Mouse (Mus musculus) midbrain, embryonic 15.5 days (tissue): Measurements from ENCODE around the gene Blzf1. TPM values are rescaled to one million over a fixed set of nuclear protein-coding genes. Genes with fewer than 3 reads are reported as not detected.
A peak's percentile ranks its signal among the peaks of the same experiment; 100 is the strongest.

Experiments used
- ATAC-seq: fragments of 200-750 bp; cut with Nextera tagmentation; replicated peaks from 2 replicates; pipeline ENCODE4 v1.8.0; 2017; ENCODE audit warnings: moderate TSS enrichment
- H3K27ac ChIP-seq: fragments of 300-500 bp; sonication (generic); 2 replicates; pipeline ENCODE4 v1.5.1; 2015; ENCODE audit warnings: mild to moderate bottlenecking, inconsistent platforms
- H3K27me3 ChIP-seq: fragments of 300-500 bp; sonication (generic); replicated peaks from 2 replicates; pipeline ENCODE4 v1.6.1; 2015; ENCODE audit warnings: inconsistent platforms
- H3K36me3 ChIP-seq: fragments of 300-500 bp; sonication (generic); replicated peaks from 2 replicates; pipeline ENCODE4 v1.6.1; 2015; ENCODE audit warnings: inconsistent platforms
- H3K4me1 ChIP-seq: fragments of 300-500 bp; sonication (generic); 2 replicates; pipeline ENCODE4 v1.6.1; 2015; ENCODE audit warnings: inconsistent platforms
- H3K4me2 ChIP-seq: fragments of 300-500 bp; sonication (generic); 2 replicates; pipeline ENCODE4 v1.6.1; 2015; ENCODE audit warnings: inconsistent platforms, mild to moderate bottlenecking, moderate library complexity
- H3K4me3 ChIP-seq: fragments of 300-500 bp; sonication (generic); 2 replicates; pipeline ENCODE4 v1.5.1; 2015; ENCODE audit warnings: mild to moderate bottlenecking, inconsistent platforms
- H3K9ac ChIP-seq: fragments of 300-500 bp; sonication (generic); 2 replicates; pipeline ENCODE4 v1.6.1; 2015; ENCODE audit warnings: mild to moderate bottlenecking, inconsistent platforms
- H3K9me3 ChIP-seq: fragments of 300-500 bp; sonication (generic); 2 replicates; pipeline ENCODE4 v1.6.1; 2016; ENCODE audit warnings: inconsistent platforms
- WGBS: fragments of 180-500 bp; shearing (Covaris S2); methylation state at CpG from one replicate; pipeline ENCODE4 v1.1.7; 2015; ENCODE audit warnings: mixed read lengths; 5-methylcytosine and 5-hydroxymethylcytosine counted together
- polyA plus RNA-seq: library from polyadenylated mRNA; unstranded; fragments of >200 nt; fragmentation: Nextera tagmentation; extraction: Ambion mirVana; gene quantifications from 2 replicates; pipeline ENCODE4 v1.2.1, GENCODE M21; 2015

Gene Blzf1
- 30.0 and 30.6 TPM in 2 replicates for polyA plus RNA-seq

DNA sequence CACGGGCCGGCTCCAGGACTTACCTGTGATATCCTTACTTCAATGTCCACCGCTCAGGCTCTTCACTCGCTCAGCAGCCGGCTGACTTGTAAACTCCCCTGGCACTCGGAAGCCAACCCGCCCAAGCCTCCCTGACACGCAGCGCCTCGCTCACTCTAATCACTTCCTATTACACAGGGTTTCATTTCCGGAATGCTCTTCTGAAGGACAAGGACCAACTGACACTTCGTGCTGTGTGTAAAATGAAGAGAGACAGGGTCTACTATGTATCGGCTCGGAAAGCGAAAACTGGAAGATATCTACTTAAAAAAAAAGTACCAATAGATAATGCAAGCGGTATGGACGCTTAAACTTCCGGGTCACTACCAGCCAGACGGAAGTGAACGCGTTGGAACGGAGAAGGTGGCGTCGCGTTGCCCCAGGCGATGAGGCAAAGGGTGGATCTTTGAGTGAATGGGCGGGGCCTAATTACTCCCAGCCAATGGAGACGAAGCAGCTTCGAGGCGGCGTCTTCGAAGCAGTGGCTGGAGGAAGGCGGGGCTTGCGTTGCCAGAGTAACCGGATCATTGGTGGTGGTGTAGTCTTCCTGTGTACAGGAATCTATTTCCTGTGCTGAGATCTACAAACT lies at the start of gene Blzf1:
TSS of gene Blzf1 (minus strand) at position 366 of the 628 bp plus-strand sequence.
- Histone ChIP-seq H3K9me3 (no peaks in the 10 kb centered on the region), H3K27me3 (no peaks in the 10 kb centered on the region), H3K4me3 (peak within 1 kb of the TSS; percentile 58), H3K4me1 (peaks cover 26% of the 10 kb centered on the region), H3K36me3 (peaks cover 4% of the 10 kb centered on the region; the same call in 1 of the 2 replicates), H3K4me2 (peak within 1 kb of the TSS; percentile 87), H3K9ac (peak within 1 kb of the TSS; percentile 54), H3K27ac (peak within 1 kb of the TSS; percentile 82)
- peak; percentile 99 for ATAC-seq
- WGBS, result under 1% methylated on average over 35 of the region's 35 CpGs

DNA sequence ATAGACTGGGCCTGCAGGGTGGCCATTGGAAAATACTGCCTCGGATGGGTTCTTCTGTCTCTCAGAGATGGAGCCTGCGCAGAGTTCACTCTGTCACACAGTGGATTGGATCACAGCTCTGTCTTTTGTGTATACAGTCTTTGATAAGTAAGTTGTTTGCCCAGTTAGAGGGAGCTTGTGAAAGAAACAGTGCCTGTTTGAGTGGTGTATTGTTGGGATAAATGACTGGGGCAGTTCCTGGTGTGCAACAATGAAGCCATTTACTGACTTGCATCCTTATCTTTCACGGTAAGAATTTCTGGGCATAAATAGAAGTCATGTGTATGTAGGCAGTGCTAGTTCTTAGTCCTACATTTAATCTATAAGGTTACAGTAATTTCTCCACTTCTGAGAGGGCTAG lies 46.2 kb upstream of the Blzf1 start:
- ATAC-seq, result no peak
- Histone ChIP-seq H3K9ac (no peak overlapping the region), H3K4me2 (no peak overlapping the region), H3K27ac (no peak overlapping the region), H3K4me1 (no peaks in the 10 kb centered on the region), H3K4me3 (no peak overlapping the region), H3K9me3 (no peaks in the 10 kb centered on the region), H3K36me3 (peaks cover 2% of the 10 kb centered on the region; the same call in 1 of the 2 replicates), H3K27me3 (no peaks in the 10 kb centered on the region)
- 29% methylated on average over 3 of the region's 3 CpGs for WGBS

DNA sequence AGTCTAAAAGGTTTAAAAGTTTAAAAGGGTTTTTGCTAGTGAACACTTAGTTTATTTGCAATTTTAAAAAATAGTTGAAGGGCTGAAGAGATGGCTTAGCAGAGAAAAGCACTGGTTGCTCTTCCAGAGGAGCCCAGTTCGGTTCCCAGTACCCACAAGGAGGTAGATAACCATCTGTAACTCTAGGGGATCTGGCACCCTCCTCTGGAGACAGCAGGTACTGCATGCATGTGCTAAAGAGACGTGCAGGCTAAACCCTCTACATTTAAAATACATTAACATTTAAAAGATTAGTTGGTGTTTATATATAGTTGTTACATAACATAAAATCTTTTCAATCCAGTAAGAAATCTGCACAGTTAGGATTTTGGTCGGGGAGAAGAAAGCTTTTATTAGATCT lies 34.9 kb upstream of the Blzf1 start:
- 89% methylated on average over 3 of the region's 3 CpGs for WGBS
- no peak for ATAC-seq
- no peak overlapping the region for H3K9ac ChIP-seq
- no peak overlapping the region for H3K4me2 ChIP-seq
- H3K36me3 ChIP-seq, result no peaks in the 10 kb centered on the region; the same call in 1 of the 2 replicates
- no peaks in the 10 kb centered on the region for H3K4me1 ChIP-seq
- no peaks in the 10 kb centered on the region for H3K9me3 ChIP-seq
- H3K27ac ChIP-seq, result no peak overlapping the region
- H3K27me3 ChIP-seq, result no peaks in the 10 kb centered on the region
- H3K4me3 ChIP-seq, result no peak overlapping the region

DNA sequence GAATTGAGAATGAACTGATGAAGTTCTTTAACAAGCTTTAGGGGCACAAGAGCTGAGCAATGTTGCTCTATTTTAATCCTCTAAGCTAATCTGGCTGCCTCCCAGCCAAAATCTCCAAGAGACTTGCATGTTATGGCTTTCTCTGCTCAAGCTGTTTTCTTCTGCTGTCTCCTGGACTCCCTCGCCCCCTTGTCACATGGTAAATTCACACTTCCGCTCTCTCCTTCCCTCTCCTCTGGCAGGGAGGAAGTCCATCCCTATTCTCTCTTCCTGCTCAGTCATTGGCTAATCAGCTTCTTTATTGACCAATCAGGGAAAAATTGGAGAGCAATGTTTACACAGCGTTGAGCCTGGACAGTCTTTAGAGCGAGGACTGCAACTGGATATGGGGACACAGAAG lies 28.6 kb upstream of the Blzf1 start:
- Histone ChIP-seq H3K27me3 (no peaks in the 10 kb centered on the region), H3K36me3 (peaks cover 16% of the 10 kb centered on the region; the same call in 1 of the 2 replicates), H3K9me3 (no peaks in the 10 kb centered on the region), H3K9ac (no peak overlapping the region), H3K4me1 (no peaks in the 10 kb centered on the region), H3K27ac (no peak overlapping the region), H3K4me3 (no peak overlapping the region), H3K4me2 (no peak overlapping the region)
- no peak for ATAC-seq
- WGBS, result 87% methylated on average over 4 of the region's 4 CpGs

DNA sequence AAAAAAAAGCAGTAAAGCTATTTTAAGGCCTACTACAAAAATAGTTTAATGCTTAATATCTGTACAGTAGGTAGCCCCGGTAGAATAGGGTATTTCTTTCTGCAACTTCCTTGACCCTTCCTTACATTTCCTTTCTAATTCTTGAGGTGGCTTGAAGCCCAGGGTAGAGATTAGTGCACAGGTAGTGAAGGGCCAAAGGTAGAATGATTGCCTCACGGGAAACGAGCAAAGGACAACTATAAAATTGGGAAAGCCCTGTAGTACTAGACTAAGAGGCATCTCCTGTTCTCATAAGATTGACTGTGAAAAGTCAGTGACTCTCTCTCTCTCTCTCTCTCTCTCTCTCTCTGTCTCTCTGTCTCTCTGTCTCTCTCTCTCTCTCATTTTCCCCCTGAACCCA lies 28.1 kb upstream of the Blzf1 start:
- no peak overlapping the region for H3K9ac ChIP-seq
- H3K4me3 ChIP-seq, result no peak overlapping the region
- ATAC-seq, result no peak
- 97% methylated on average over 3 of the region's 3 CpGs for WGBS
- no peak overlapping the region for H3K27ac ChIP-seq
- no peak overlapping the region for H3K4me2 ChIP-seq
- H3K9me3 ChIP-seq, result no peaks in the 10 kb centered on the region
- H3K27me3 ChIP-seq, result no peaks in the 10 kb centered on the region
- H3K36me3 ChIP-seq, result peaks cover 21% of the 10 kb centered on the region; the same call in 1 of the 2 replicates
- no peaks in the 10 kb centered on the region for H3K4me1 ChIP-seq

DNA sequence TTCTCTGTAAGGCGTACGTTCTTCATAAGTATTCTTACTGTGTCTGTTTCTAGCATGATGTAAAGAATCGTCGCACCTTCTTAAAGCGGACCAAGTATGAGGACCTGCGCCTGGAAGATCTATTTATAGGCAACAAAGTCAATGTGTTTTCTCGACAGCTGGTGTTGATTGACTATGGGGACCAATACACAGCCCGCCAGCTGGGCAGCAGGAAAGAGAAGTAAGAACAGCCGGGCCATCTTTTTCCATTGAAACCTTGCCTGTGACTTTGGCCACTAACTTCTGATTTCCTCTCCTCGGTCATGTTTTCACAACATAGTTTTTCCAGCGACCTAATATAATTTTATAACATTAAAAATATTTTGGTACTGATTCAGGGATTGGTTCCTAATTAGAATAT lies 25.3 kb upstream of the Blzf1 start:
- H3K36me3 ChIP-seq, result peaks cover 22% of the 10 kb centered on the region; the same call in 1 of the 2 replicates
- no peak for ATAC-seq
- no peak overlapping the region for H3K9ac ChIP-seq
- no peaks in the 10 kb centered on the region for H3K4me1 ChIP-seq
- H3K4me3 ChIP-seq, result no peak overlapping the region
- H3K9me3 ChIP-seq, result no peaks in the 10 kb centered on the region
- no peaks in the 10 kb centered on the region for H3K27me3 ChIP-seq
- H3K27ac ChIP-seq, result no peak overlapping the region
- 88% methylated on average over 11 of the region's 11 CpGs for WGBS
- no peak overlapping the region for H3K4me2 ChIP-seq

DNA sequence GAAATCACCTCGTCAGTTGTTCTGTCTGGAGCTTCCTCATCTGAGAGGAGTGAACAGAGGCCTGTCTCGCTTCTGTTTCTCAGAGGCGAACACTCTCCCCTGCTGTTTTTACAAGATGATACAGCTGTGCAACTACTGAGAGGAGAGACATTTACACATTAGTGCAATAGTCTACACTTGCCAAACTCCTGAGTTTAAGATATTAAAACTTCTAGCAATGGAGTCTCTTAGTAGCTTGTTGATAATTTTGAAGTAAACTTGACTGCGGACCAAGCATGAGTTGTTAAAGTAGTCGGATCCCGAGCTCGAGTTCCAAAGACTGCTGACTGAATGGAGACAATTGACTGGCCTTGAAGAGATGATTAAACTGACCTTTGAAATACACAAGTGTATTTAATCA lies 20.5 kb upstream of the Blzf1 start:
- Histone ChIP-seq H3K9me3 (no peaks in the 10 kb centered on the region), H3K4me1 (peaks cover 4% of the 10 kb centered on the region; the same call in 1 of the 2 replicates), H3K4me2 (no peak overlapping the region), H3K9ac (no peak overlapping the region), H3K27ac (no peak overlapping the region), H3K4me3 (no peak overlapping the region), H3K36me3 (0 out of 2 replicates have a peak, but pooled peaks cover 10% of the 10 kb centered on the region), H3K27me3 (no peaks in the 10 kb centered on the region)
- WGBS, result 70% methylated on average over 7 of the region's 7 CpGs
- ATAC-seq, result no peak

DNA sequence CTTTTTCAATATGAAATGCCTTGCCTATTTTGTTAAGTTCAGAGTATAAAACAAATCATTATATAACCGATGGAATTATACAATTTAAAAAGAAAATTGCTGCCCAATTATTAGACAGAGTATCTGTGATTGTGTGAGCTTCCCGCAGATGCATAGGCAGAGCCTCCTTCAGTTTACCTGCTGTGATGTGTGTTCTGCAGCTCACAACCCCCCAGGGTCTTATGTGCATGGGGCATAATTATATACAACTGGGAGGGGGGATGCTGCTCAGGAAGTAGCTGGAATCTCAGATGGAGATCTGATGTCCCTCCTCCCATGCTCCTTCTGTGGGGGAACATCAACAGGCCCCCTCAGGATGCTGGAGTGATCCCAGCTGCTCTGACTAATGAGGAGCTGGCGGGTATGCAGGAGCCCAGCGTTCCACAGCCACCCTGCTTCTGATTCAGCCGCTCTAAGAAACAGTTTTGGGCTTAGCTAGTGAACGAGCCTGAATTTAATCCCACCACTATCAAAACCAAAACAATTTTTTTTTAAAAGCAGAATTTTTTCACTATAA lies 19.4 kb upstream of the Blzf1 start:
- H3K4me2 ChIP-seq, result no peak overlapping the region
- H3K9me3 ChIP-seq, result no peaks in the 10 kb centered on the region
- 0 out of 2 replicates have a peak, but pooled peaks cover 7% of the 10 kb centered on the region for H3K36me3 ChIP-seq
- 34% methylated on average over 6 of the region's 6 CpGs for WGBS
- ATAC-seq, result peak; percentile 80
- peaks cover 4% of the 10 kb centered on the region; the same call in 1 of the 2 replicates for H3K4me1 ChIP-seq
- H3K9ac ChIP-seq, result no peak overlapping the region
- no peak overlapping the region for H3K27ac ChIP-seq
- no peak overlapping the region for H3K4me3 ChIP-seq
- no peaks in the 10 kb centered on the region for H3K27me3 ChIP-seq

DNA sequence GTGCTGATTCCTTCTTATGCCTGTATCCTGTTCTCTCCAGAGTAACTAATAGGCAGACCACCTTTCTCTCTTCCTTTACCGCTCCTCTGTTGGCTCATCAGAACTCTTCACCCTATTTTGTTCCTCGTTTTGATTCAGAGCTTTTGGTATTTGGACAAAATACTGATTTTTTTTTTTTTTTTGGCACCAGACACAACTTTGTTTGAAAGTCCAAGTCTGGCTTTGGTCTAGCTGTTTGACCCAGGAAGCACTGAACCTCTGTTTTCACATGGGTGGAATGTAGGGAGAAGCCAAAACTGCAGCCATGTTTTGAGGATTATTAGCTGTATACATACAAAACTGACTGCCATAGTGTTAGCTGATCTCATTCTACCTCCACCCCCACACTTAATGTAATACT lies 17.6 kb upstream of the Blzf1 start:
- no peak overlapping the region for H3K4me2 ChIP-seq
- H3K4me3 ChIP-seq, result no peak overlapping the region
- no peak for ATAC-seq
- no peak overlapping the region for H3K9ac ChIP-seq
- no peaks in the 10 kb centered on the region for H3K27me3 ChIP-seq
- no peaks in the 10 kb centered on the region for H3K36me3 ChIP-seq
- no peak overlapping the region for H3K27ac ChIP-seq
- peaks cover 8% of the 10 kb centered on the region; the same call in 1 of the 2 replicates for H3K4me1 ChIP-seq
- H3K9me3 ChIP-seq, result no peaks in the 10 kb centered on the region
- WGBS, result 86% methylated on average over 2 of the region's 2 CpGs

DNA sequence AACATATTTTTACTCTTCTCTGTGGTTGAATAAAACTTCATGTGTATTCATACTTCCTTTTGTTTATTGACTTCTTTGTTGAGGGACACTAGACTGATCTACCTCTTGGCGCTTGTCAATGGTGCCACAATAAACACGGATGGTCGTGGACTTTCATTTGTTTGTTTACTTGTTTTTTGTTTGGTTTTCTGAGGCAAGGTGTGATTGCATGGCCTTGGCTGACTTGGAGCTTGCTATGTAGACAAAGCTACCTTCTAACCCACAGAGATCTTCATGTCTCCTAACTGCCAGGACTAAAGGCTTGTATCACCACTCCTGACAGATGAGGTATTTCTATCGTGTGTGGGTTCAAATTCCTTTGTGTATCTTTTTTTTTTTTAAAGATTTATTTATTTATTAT lies 16.9 kb upstream of the Blzf1 start:
- H3K4me2 ChIP-seq, result no peak overlapping the region
- ATAC-seq, result no peak
- 88% methylated on average over 4 of the region's 4 CpGs for WGBS
- no peaks in the 10 kb centered on the region for H3K27me3 ChIP-seq
- no peaks in the 10 kb centered on the region for H3K36me3 ChIP-seq
- no peak overlapping the region for H3K9ac ChIP-seq
- peaks cover 8% of the 10 kb centered on the region; the same call in 1 of the 2 replicates for H3K4me1 ChIP-seq
- H3K27ac ChIP-seq, result no peak overlapping the region
- H3K9me3 ChIP-seq, result no peaks in the 10 kb centered on the region
- no peak overlapping the region for H3K4me3 ChIP-seq

DNA sequence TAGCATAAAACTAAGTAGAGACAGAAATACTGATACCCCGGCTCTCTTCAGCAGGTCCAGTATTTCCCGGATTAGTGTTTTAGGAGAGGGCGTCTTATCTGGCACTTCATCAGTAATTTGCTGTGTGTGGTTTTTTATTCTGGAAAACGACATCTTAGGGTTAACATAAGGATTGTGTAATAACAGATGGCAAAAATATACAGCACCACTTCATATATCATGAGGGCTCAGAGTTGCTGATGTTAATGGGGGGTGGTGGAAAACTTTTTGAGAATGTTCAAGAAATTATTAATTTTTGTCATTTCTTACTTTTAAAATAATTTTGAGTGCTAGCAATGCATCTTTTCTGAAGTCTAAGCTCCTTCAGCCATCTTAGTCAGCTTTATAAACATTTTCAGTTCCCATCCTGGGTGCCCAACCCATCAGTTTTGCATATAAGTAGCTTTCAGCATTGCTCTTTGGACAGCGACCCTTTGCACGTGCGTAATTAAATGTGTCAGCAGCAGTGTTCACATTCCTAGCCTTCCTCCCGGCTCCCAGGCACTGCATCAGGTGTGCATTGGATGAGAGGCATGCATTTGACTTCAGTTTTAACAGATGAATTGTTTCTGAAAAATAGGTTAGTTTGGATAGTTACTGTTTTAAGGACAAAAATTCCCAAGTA lies 15.8 kb upstream of the Blzf1 start:
- no peaks in the 10 kb centered on the region for H3K27me3 ChIP-seq
- H3K4me1 ChIP-seq, result peaks cover 8% of the 10 kb centered on the region; the same call in 1 of the 2 replicates
- no peaks in the 10 kb centered on the region for H3K9me3 ChIP-seq
- no peak overlapping the region for H3K4me3 ChIP-seq
- H3K9ac ChIP-seq, result no peak overlapping the region
- H3K4me2 ChIP-seq, result no peak overlapping the region
- H3K27ac ChIP-seq, result no peak overlapping the region
- WGBS, result 89% methylated on average over 8 of the region's 8 CpGs
- ATAC-seq, result no peak
- H3K36me3 ChIP-seq, result no peaks in the 10 kb centered on the region

DNA sequence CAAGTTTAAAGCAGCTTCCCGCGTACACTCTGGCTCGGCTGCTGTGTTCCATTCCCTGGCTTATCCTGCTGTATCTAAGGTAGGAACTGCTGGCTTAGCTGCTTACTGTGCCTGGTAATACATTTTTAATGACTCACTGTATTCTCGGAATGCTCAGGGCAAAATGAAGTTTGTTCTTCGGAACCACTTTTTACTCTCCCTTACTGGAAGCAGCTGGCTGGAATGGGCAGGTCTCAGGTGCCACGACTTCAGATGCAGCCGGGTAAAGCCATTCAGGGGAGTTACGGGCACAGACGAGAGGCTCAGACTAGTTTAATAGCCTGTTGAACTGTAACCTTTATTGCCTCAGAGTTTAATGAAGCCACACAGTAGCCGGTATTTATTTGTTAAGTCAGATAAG lies 14.1 kb upstream of the Blzf1 start:
- peaks cover 10% of the 10 kb centered on the region for H3K4me1 ChIP-seq
- H3K9me3 ChIP-seq, result no peaks in the 10 kb centered on the region
- H3K27ac ChIP-seq, result peak overlapping the region; percentile 29; the same call in 1 of the 2 replicates
- no peak overlapping the region for H3K9ac ChIP-seq
- no peaks in the 10 kb centered on the region for H3K27me3 ChIP-seq
- no peak for ATAC-seq
- no peaks in the 10 kb centered on the region for H3K36me3 ChIP-seq
- no peak overlapping the region for H3K4me3 ChIP-seq
- 68% methylated on average over 10 of the region's 10 CpGs for WGBS
- H3K4me2 ChIP-seq, result no peak overlapping the region
